Mouse (Mus musculus) T-helper 2 cell (primary cell): ENCODE results near the gene Rsrp1.

ENCODE experiments used
- in situ Hi-C: fragments of 300-600 bp; cut with MboI, MseI; formaldehyde crosslinking; loops from one replicate; pipeline ENCODE4 v1.15.1; 2025; ENCODE audit warnings: high pct_unique_total_duplicates

Gene Rsrp1

DNA sequence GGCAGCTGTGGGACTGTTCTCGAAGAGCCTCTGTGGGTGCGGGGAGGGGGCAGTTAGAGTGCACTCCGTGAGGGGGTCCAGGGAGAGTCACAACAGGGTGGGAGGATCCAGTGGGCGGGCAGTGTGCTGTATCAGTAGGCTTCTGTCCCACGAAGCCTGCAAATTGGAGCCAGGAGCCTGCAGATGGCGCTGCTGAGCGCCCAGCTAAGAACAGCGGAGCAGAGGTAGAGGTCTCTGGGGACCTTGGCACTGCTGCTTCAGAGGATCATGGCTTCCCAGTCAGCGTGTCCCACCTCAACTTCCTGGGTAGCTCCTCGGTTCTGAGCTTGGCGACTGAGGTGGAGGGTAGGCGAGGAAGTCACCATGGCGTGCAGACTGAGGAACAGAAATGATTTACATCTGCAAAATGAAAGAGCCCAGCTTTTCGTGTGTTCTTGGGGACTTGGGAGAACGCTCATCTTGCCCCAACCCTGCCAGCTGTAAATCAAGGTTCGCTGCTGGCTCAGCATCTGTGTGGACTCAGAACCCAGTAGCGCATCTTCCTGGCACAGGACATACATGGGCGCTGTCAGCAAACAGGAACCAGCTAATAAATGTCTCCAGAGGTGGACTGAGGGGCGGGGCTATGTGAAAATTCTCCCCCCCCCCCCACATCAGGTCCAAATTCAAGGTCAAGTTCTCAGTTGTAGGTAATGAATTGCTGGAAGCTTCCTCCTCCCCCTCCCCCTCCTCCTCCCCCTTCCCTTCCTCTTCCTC is 39.8 kb downstream of the Rsrp1 start:
- in situ Hi-C loops, result no loop called here

DNA sequence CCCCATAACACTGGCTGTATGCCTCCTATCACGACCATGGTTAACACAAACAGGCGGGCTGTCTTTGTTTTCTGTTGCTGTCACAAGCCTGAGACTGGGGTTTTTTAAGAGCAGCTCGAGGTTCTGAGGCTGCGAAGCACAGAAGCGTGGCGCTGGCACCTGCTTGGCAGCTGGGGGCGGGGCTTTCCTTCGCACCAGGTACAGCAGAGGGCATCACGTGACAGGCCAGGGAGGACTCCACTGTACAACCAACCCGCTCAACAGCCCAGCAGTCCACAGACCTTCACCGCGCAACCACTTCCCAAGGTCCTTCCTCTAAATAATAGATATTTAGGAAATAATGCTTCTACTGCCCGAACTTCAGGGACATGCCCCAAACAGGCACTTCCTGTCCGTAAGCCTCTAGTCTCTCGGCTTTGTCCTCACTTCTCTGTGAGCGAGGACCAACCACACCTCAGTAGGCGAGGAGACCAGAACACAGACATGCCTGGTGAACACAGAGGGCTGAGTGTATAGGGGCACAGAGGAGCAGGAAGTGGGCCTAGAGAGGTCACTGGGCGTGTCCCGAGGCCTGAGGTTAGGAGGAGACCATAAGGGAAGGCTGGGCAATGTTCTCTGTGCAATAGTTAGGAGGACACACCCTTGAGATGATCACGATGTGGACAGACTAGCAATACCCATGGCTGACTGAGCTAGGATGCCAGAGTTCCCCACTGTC is 44.7 kb downstream of the Rsrp1 start:
- in situ Hi-C loops, result no loop called here

- in situ Hi-C loops, result no loop called here
Measured at GRCm38 (mm10) chr4:134968605-134968976, 45.2 kb downstream of the Rsrp1 start.

- in situ Hi-C loops, result loop anchor here (25.0 kb wide), 1 partner anchor 762 kb away; the partner anchor contains the start of gene Il22ra1
Measured at GRCm38 (mm10) chr4:134975261-134975928, 52.0 kb downstream of the Rsrp1 start.

GRCm38 (mm10) chr4:134975929-134976308 is 52.5 kb downstream of the Rsrp1 start:
- in situ Hi-C loops, result loop anchor here (25.0 kb wide), 1 partner anchor 761 kb away; the partner anchor contains the start of gene Il22ra1
